Mouse (Mus musculus) inflammation-experienced regulatory T-cells (primary cell): ENCODE results near the gene Lsm14b. TPM values are rescaled to one million over a fixed set of nuclear protein-coding genes. Genes with fewer than 3 reads are reported as not detected.

Source experiments
- polyA plus RNA-seq, 2 experiments: library from polyadenylated mRNA; unstranded; fragments of 100-300 nt; shearing (Covaris generic); gene quantifications; one replicate each; pipeline ENCODE4 v1.2.1; 2017

Gene Lsm14b
- polyA plus RNA-seq, result 10 to 100 TPM; 11.5 to 18.1 TPM

GRCm38 (mm10) chr2:180024401-180025098, at the start of gene Lsm14b:
Gene Lsm14b (plus strand): TSS chr2:180024987.

GRCm38 (mm10) chr2:179976628-179977343, 48.0 kb upstream of the Lsm14b start, which contains the start of gene Taf4:
Gene Taf4 (minus strand): TSS chr2:179976646.

GRCm38 (mm10) chr2:180042256-180042857, 17.6 kb downstream of the Lsm14b start, which contains the start of the genes Psma7 and Ss18l1:
Gene Psma7 (minus strand): TSS chr2:180042433.
Gene Ss18l1 (plus strand): TSS chr2:180042509.

GRCm38 (mm10) chr2:180070481-180071453, 46.0 kb downstream of the Lsm14b start, which contains the start of gene Mtg2:
Gene Mtg2 (plus strand): TSS chr2:180070588.

Other genes starting within 250 kb of the Lsm14b start
- 10 to 100 TPM; 20.1 to 20.5 TPM for gene Taf4, start 48.3 kb upstream of the Lsm14b start, polyA plus RNA-seq
- 100 to 1,000 TPM; 386 to 439 TPM for gene Psma7, start 17.4 kb downstream of the Lsm14b start, polyA plus RNA-seq
- 1 to 10 TPM; 3.6 to 3.8 TPM for gene Ss18l1, start 17.5 kb downstream of the Lsm14b start, polyA plus RNA-seq
- 10 to 100 TPM; 42.4 to 53.2 TPM for gene Mtg2, start 45.6 kb downstream of the Lsm14b start, polyA plus RNA-seq
- gene Hrh3, start 79.5 kb downstream of the Lsm14b start, polyA plus RNA-seq, result under 1 TPM in 1 of 2 experiments, not detected in 1; 0.82 TPM
- 10 to 100 TPM; 50.1 to 51.8 TPM for gene Osbpl2, start 94.3 kb downstream of the Lsm14b start, polyA plus RNA-seq
- 100 to 1,000 TPM; 131 to 177 TPM for gene Adrm1, start 146.5 kb downstream of the Lsm14b start, polyA plus RNA-seq
- under 1 TPM; 0.04 to 0.64 TPM for gene Lama5, start 200.9 kb downstream of the Lsm14b start, polyA plus RNA-seq
- gene Rps21, start 232.4 kb downstream of the Lsm14b start, polyA plus RNA-seq, result 100 to 1,000 TPM; 526 to 537 TPM
- gene Cables2, start 248.5 kb downstream of the Lsm14b start, polyA plus RNA-seq, result 10 to 100 TPM; 58.2 to 69.3 TPM